Mouse (Mus musculus): ENCODE measurements around the gene Snrk.

DNA sequence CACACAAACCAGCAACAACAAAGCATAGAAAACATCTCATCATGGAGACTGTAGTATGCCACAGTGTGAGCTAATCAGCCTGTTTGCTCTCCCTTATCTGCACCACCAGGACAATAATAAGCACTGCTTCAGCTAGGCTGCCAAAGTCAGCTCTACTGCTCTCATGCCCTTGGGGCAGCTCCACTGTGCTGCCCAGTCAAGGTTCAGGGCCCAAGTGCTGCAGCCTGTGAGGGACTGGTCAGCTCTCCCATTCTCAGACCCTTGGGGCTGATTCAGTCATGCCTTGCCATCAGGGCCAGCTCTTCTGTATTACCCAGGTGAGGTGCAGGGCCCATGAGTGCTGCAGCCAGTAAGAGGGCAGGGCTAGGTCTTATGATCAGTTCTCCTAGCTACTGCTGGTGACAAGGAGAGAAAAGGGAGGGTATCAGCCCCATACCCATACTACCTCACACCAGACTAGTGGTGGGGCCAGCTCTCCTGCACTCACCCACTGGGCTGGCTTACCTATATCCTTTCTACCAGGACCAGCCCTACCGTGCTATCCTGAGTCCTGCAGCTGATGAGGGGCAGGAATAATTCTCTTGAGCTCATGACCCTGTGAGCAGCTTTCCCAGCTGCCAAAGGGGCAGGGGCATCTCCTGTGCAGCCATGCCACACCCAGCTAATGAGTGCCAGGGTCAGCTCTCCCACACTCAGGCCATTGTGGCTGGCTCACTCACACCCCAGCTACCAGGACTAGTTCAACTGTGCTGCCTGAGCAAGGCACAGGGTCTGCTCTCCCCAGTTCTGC lies 18.2 kb downstream of the Snrk start:
- TF ChIP-seq CTCF (IDR thresholded peaks at IDR 0.05) (no peak), EP300 (IDR thresholded peaks at IDR 0.05) (no peak)
